Mouse (Mus musculus) liver, embryonic 16.5 days (tissue): ENCODE results near the gene Mettl13. TPM values are rescaled to one million over a fixed set of nuclear protein-coding genes. Genes with fewer than 3 reads are reported as not detected.
A peak's percentile ranks its signal among the peaks of the same experiment; 100 is the strongest.

Source experiments
- ATAC-seq: fragments of 200-750 bp; cut with Nextera tagmentation; 2 replicates; pipeline ENCODE4 v1.8.0; 2017; ENCODE audit warnings: low read depth, mild to moderate bottlenecking, moderate number of reproducible peaks, moderate library complexity
- H3K27ac ChIP-seq: fragments of 300-500 bp; sonication (generic); 2 replicates; pipeline ENCODE4 v1.5.1; 2014; ENCODE audit warnings: mild to moderate bottlenecking, low read length
- H3K27me3 ChIP-seq: fragments of 300-500 bp; sonication (generic); 2 replicates; pipeline ENCODE4 v1.6.1; 2014; ENCODE audit warnings: low read depth, low read length, mixed read lengths; ENCODE audit not compliant: control insufficient read depth, insufficient read depth
- H3K36me3 ChIP-seq: fragments of 300-500 bp; sonication (generic); 2 replicates; pipeline ENCODE4 v1.6.1; 2014; ENCODE audit warnings: mild to moderate bottlenecking; ENCODE audit not compliant: control insufficient read depth, insufficient read depth
- H3K4me1 ChIP-seq: fragments of 300-500 bp; sonication (generic); 2 replicates; pipeline ENCODE4 v1.6.1; 2014; ENCODE audit warnings: low read depth, low read length, mixed read lengths; ENCODE audit not compliant: control insufficient read depth
- H3K4me2 ChIP-seq: fragments of 300-500 bp; sonication (generic); 2 replicates; pipeline ENCODE4 v1.6.1; 2014; ENCODE audit warnings: low read depth, low read length, mixed read lengths
- H3K4me3 ChIP-seq: fragments of 300-500 bp; sonication (generic); 2 replicates; pipeline ENCODE4 v1.5.1; 2014; ENCODE audit warnings: low read depth, mild to moderate bottlenecking, low read length
- H3K9ac ChIP-seq: fragments of 300-500 bp; sonication (generic); 2 replicates; pipeline ENCODE4 v1.6.1; 2014; ENCODE audit warnings: low read depth, low read length
- H3K9me3 ChIP-seq: fragments of 300-500 bp; sonication (generic); replicated peaks from 2 replicates; pipeline ENCODE4 v1.6.1; 2016; ENCODE audit warnings: low read length; ENCODE audit not compliant: control insufficient read depth
- WGBS: fragments of 180-500 bp; shearing (Covaris S2); extraction: QIAGEN DNeasy Blood & Tissue Kit; methylation state at CpG from one replicate; pipeline ENCODE4 v1.1.7; 2014; ENCODE audit not compliant: insufficient replicate concordance; 5-methylcytosine and 5-hydroxymethylcytosine counted together
- polyA plus RNA-seq: library from polyadenylated mRNA; unstranded; fragments of >200 nt; fragmentation: Nextera tagmentation; extraction: Ambion mirVana; gene quantifications from 2 replicates; pipeline ENCODE4 v1.2.1, GENCODE M21; 2015

The Mettl13 gene
- 7.3 and 8.0 TPM in 2 replicates for polyA plus RNA-seq

DNA sequence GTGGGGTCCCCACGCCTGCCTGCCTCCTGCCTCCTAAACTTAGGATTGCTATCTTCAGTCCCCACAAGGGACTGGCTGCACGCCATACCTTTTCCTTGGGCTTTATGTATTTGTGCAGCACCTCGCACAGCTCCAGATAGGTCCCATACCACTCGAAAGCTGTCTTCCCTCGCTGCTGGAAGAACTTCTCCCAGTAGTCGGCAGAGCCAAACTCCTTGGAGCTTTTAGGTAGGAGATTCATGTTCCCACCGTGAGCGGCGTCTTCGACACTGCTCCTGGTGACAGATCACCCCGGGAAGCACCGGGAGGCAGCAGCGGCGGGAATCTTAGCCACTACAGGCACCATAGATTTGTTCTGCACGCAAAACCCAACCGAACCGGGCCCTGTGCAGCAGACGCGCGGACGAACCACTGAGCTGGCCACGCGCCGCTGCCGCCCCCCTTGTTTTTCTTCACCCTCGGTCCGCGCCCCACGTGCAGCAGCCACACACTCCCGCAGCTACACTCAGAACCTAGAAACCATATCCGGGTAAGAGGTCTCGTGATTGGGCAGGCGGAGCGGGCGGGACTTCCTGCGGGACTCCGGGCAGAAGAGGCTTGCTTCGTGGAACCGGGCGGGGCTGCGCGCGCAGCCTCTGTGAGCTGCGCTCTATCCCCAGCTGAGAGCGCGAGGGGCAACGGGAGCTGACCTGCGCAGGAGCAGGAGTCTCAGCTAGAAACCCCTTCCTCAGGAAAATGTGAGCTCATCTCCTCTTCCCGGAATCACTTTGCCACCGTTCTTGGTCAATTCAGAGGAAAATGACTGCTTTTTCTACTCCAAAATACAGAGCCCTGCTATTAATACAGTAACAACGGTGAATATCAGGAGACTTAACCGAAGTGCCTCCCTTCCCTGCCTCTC lies at the start of gene Mettl13:
Mettl13 (minus strand) TSS at position 536 of the 901 bp plus-strand sequence.
- Histone ChIP-seq H3K27ac (peak within 1 kb of the TSS; percentile 67), H3K4me2 (peak within 1 kb of the TSS; percentile 99), H3K4me3 (peak within 1 kb of the TSS; percentile 82), H3K4me1 (peaks cover 15% of the 10 kb centered on the region), H3K9ac (peak within 1 kb of the TSS; percentile 77), H3K36me3 (peaks cover 3% of the 10 kb centered on the region; the same call in 1 of the 2 replicates), H3K9me3 (no peaks in the 10 kb centered on the region), H3K27me3 (no peaks in the 10 kb centered on the region)
- peak; percentile 99 for ATAC-seq
- WGBS, result under 1% methylated on average over 52 of the region's 52 CpGs

DNA sequence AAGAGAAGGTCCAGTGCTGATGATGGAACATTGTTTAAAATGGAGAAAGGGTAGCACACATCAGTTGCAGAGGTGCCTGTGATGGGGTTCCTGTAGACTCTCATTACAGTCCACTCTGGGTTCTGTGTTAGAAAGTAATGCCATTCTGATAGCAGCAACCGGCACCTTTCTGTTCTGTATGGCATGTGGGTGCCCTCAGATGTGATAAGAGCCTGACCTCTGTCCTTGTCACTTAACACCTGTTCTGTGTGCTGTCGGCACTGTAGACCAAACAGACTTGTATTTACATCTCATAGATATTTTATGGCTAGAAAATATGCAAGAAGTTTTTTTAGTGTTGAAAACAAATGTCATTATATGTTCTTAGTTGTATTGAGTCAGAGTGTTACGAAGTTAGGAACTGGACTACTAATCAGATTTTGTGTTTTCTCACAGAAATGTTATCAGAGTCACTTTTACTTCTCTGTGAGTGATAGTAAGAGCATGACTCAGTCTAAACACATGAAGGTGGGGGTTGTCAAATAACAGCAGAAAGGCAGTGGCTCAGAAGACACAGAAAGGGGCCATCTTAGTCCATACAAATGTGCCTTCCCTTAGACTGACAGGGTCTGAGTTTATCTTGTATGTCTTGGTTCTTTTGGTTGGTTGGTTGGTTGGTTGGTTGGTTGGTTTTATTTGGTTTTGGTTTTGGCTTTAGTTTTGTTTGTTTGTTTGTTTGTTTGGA lies 49.2 kb upstream of the Mettl13 start:
- H3K27ac ChIP-seq, result no peak overlapping the region
- ATAC-seq, result peak; percentile 35; the same call in 1 of the 2 replicates
- WGBS, result 35% methylated on average over 3 of the region's 3 CpGs
- H3K9ac ChIP-seq, result no peak overlapping the region
- H3K27me3 ChIP-seq, result no peaks in the 10 kb centered on the region
- no peaks in the 10 kb centered on the region for H3K4me1 ChIP-seq
- no peak overlapping the region for H3K4me3 ChIP-seq
- peaks cover 2% of the 10 kb centered on the region; the same call in 1 of the 2 replicates for H3K36me3 ChIP-seq
- no peak overlapping the region for H3K4me2 ChIP-seq
- no peaks in the 10 kb centered on the region for H3K9me3 ChIP-seq

DNA sequence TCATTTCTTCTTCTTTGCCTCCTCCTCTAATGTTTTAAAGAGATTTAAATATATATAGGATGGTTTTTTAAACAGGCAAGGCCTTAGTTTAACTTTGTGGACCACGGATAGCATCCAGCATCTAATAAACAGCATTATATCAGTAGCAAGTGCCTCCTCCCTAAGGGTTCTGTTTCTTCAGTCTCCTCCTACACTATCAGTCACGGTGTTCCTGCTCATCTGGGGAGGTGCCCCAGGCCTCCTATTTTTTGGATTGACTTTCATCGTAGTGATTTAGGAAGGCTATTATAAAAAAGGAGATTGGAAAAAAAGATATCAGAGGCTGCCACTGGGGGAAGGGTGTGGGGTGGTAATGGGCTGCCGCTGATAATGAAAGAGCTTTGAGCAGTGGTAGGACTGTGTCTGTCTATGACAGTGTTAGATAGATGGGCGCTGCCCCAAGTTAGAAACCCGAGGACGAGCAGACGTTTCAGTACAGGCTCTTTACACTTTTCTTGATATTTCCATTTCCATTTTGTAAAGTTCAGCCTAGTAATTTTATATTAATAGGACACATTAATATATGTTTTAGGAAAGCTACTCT lies 42.2 kb upstream of the Mettl13 start:
- H3K9me3 ChIP-seq, result no peaks in the 10 kb centered on the region
- no peaks in the 10 kb centered on the region for H3K36me3 ChIP-seq
- peak; percentile 82 for ATAC-seq
- no peak overlapping the region for H3K4me3 ChIP-seq
- H3K27ac ChIP-seq, result no peak overlapping the region
- peaks cover 3% of the 10 kb centered on the region for H3K4me1 ChIP-seq
- 34% methylated on average over 8 of the region's 8 CpGs for WGBS
- H3K4me2 ChIP-seq, result peak overlapping the region; percentile 1; the same call in 1 of the 2 replicates
- H3K9ac ChIP-seq, result no peak overlapping the region
- no peaks in the 10 kb centered on the region for H3K27me3 ChIP-seq

DNA sequence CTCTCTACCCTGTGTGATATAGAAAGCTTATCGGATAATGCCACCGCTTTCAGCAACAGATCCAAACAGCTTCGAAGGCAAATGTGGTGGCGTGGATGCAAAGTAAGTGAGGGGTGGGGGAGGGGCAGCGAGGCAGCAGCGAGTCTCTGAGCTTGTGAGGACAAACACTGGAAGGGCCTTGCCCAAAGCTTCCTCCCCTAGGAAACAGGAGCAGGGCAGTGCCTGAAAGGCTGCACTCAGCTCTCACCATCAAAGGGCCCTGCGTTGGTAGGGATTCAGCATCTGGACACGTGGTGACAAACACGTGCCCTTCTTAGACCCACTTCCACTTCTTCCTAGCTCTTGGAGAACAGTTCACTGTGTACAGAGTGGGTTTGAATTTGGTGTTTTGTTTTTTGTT lies 41.1 kb upstream of the Mettl13 start:
- no peak overlapping the region for H3K4me2 ChIP-seq
- no peak overlapping the region for H3K27ac ChIP-seq
- no peak overlapping the region for H3K4me3 ChIP-seq
- H3K4me1 ChIP-seq, result peaks cover 3% of the 10 kb centered on the region
- 46% methylated on average over 9 of the region's 9 CpGs for WGBS
- H3K9ac ChIP-seq, result no peak overlapping the region
- H3K27me3 ChIP-seq, result no peaks in the 10 kb centered on the region
- no peaks in the 10 kb centered on the region for H3K36me3 ChIP-seq
- H3K9me3 ChIP-seq, result no peaks in the 10 kb centered on the region
- no peak for ATAC-seq

DNA sequence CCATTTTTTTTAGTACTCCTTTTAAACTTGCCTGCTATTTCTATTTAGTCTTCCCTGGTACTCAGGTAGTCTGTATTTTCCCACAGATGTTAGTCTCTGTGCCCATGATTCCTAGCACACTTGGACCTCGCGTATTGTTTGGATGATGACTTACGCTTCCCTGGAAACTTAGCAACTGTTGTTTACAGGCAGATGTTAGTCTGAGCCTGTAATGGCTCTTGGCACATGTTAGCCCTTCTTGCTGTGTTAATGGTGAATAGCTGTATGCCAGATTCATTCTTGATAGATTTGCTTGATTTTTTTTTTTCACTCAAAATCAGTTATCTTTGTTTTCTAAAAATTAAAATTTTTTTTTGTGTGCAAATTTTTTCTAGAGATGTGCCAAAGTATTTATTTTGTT lies 40.3 kb upstream of the Mettl13 start:
- H3K9me3 ChIP-seq, result no peaks in the 10 kb centered on the region
- no peak for ATAC-seq
- H3K4me1 ChIP-seq, result peaks cover 3% of the 10 kb centered on the region
- H3K4me3 ChIP-seq, result no peak overlapping the region
- H3K4me2 ChIP-seq, result no peak overlapping the region
- no peak overlapping the region for H3K9ac ChIP-seq
- no peaks in the 10 kb centered on the region for H3K27me3 ChIP-seq
- H3K36me3 ChIP-seq, result no peaks in the 10 kb centered on the region
- WGBS, result 85% methylated on average over 3 of the region's 3 CpGs
- no peak overlapping the region for H3K27ac ChIP-seq

DNA sequence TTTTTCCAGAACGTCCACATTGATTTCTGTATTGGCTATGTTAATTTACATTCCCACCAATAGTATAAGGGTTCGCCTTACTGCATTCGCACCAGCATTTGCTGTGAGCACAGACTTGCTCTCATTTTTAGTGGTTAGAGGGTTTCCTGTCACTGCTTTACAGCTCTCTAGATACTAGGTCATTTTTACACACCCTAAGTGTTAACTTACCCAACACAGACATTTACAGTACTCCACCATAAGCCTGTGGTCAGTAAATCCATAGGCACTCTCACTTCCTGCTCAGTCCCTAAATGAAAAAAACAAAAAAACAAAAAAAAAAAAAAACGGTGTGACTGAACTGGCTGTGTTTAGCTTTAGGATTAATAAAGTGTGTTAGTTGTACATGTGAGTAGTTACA lies 37.9 kb upstream of the Mettl13 start:
- no peak overlapping the region for H3K4me2 ChIP-seq
- H3K4me3 ChIP-seq, result no peak overlapping the region
- peaks cover 3% of the 10 kb centered on the region for H3K4me1 ChIP-seq
- H3K9me3 ChIP-seq, result no peaks in the 10 kb centered on the region
- no peaks in the 10 kb centered on the region for H3K36me3 ChIP-seq
- H3K27me3 ChIP-seq, result no peaks in the 10 kb centered on the region
- no peak for ATAC-seq
- WGBS, result 58% methylated on average over 4 of the region's 4 CpGs
- no peak overlapping the region for H3K27ac ChIP-seq
- H3K9ac ChIP-seq, result no peak overlapping the region

DNA sequence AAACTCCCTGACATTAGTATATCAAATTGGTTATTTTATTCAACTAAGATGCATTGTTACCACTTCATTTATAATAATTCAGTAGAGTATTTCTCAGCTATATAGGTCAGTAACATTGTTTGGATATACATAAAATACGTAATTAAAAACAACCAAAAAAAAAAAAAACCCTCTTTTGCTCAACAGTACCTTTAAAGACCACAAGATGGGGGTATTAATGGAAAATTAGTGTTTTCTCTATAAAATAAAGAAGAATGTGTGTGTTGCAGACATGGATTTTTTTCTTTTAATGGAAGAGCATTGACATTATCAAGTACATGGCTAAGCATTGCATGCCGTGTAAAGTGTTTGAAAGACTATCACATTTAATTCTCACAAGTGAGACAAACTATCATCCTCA lies 34.5 kb upstream of the Mettl13 start:
- Histone ChIP-seq H3K4me3 (no peak overlapping the region), H3K9me3 (no peaks in the 10 kb centered on the region), H3K4me1 (no peaks in the 10 kb centered on the region), H3K4me2 (no peak overlapping the region), H3K27me3 (no peaks in the 10 kb centered on the region), H3K36me3 (no peaks in the 10 kb centered on the region), H3K9ac (no peak overlapping the region), H3K27ac (no peak overlapping the region)
- WGBS, result 70% methylated on average over 2 of the region's 2 CpGs
- no peak for ATAC-seq

DNA sequence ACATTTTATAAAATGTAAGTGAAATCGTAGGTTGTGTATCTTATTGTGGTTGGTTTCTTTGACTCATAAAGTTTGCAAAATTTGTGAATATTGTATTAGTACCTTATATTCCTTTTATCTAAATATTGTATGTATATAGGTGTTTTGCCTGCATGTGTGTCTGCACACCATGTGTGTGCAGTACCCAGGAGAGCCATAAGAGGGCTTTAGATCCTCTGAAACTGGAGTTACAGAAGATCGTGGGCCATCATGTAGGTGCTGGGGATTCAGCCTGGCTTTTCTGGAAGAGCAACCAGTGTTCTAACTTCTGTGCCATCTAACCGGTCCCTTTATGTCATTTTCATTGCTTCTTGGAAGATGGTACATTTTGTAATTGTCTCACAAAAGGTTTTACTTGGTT lies 26.7 kb upstream of the Mettl13 start:
- H3K9ac ChIP-seq, result no peak overlapping the region
- no peak overlapping the region for H3K4me2 ChIP-seq
- H3K4me3 ChIP-seq, result no peak overlapping the region
- no peak for ATAC-seq
- H3K9me3 ChIP-seq, result no peaks in the 10 kb centered on the region
- no peaks in the 10 kb centered on the region for H3K27me3 ChIP-seq
- no peak overlapping the region for H3K27ac ChIP-seq
- 83% methylated on average over 3 of the region's 3 CpGs for WGBS
- H3K36me3 ChIP-seq, result peaks cover 5% of the 10 kb centered on the region; the same call in 1 of the 2 replicates
- no peaks in the 10 kb centered on the region for H3K4me1 ChIP-seq
